Mouse (Mus musculus) retina, postnatal 7 days (tissue): ENCODE data around the gene Nqo2.
"Not testable (repeated sequence)": the region's sequence is repeated elsewhere in the genome, so short reads cannot be mapped to it uniquely, and the experiment has no call there.

Experiments
- DNase-seq: peaks from one replicate; pipeline ENCODE4 v3.0.0-alpha.2; 2012; ENCODE audit warnings: low read depth, low spot score

Nqo2 gene

DNA sequence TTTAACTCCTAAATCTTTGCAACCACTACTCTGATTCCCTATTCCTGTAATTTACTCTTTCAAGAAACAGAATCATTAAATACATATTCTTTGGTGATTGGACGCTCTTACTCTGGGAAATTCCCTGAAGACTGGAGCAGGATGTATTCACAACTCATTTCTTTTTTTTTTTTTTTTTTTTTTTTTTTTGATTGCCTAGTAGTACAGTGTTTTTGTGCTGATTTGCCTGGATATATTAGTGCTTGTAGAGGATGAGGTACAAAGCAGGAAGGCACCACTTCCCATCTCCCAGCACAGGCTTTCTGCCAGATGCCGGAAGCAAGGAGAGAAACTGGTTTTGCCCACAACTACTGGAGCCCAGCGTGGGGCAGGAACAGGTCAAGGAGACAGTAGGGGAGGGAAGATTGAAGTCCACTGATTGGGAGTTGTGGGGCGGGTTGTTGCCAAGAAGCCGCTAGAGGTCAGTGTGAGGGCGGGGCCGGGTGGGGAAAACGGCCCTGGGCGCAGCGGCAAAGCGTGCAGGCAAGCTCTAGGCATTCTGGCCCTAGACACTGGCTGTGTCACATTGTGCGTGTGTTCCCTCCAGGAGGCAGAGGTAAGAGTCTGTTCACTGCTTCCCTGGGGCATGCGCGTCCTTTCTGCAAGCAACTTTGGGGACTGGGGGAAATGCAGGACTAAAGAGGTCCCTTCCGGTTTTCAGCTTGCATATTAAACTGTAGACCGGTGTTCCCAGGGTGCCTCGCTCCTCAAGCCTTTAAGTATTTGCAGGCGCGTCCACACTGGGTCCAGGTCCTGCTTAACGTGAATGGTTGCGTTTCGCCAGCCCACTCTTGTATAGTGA is at the start of gene Nqo2:
Gene Nqo2 (plus strand): TSS at position 482 of the 841 bp plus-strand sequence.
- peak; percentile 64 for DNase-seq

DNA sequence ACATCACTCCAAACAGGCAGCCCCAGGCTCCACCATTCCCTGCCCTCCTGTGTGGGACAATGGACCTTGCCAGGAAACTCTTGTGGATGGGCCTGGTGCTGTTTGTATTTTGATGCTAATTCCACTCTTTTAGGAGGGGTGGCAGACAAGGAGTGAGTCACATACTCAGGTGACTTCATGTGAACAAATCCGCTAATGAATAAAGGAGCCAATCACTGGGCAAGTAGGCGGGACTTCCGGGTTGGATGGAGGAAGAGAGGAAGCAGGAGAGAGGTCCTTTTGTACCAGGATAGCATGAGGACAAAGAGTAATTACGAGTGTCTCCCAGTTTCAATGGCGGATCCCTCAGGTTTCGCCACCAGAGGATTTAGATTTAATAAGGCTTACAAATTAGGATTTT is 43.4 kb upstream of the Nqo2 start:
- DNase-seq, result no peak

DNA sequence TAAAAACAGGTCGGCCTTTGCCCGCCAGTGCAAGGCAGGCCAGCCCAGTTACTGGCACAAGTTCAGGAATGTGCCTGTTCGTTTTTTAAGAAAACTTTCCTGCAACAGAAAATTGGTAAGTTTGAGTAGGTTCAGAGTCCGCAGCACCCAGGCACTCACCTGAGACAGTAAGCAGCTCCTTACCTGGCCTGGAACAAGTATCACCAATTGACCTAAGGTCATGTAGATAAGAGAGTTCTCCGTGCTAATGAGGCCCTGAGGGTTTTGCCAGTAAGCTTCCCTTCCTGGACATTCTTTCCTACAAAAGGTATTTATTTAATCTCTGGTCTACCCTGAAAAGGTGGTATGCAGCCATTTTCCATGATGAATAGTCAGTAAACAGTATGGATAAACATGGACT is 42.8 kb upstream of the Nqo2 start:
- DNase-seq, result no peak

DNA sequence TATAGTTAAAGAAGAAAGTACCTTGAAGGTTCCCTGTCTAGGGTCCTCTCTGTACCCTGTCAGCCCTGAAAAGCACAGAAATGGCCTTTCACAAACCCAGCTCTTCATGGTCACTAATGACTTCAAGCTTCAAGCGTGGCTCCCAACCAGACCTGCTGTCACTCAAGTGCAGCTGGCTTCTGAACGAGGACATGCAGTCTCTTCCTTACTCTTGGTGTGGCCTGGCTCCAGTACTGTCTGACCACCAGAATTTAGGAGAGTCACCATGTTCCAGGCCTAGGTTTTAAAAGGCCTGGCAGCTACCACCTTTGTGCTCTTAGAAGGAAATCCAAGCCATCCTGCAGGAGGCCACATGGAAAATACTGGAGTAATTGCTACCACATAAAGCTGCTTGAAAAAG is 34.2 kb upstream of the Nqo2 start:
- DNase-seq, result no peak

DNA sequence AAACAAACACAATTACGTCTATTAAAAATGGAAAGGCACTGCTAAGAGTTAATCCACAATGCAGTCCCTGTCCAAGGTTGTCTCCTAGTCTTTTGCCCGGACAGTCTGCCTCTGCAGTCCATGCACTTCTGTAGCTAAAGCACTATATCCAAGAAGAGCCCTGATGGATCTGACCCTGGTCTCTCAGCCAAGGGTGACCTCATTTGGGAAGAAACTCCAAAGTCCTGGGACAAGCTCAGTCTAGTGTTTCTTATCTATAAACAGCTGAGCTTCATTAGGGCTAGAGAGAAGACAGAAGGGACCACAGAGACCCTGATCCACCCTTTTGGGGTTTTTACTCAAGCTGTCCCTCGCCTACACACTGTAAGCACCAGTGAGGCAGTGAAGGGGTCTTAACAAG is 33.6 kb upstream of the Nqo2 start:
- DNase-seq, result no peak

DNA sequence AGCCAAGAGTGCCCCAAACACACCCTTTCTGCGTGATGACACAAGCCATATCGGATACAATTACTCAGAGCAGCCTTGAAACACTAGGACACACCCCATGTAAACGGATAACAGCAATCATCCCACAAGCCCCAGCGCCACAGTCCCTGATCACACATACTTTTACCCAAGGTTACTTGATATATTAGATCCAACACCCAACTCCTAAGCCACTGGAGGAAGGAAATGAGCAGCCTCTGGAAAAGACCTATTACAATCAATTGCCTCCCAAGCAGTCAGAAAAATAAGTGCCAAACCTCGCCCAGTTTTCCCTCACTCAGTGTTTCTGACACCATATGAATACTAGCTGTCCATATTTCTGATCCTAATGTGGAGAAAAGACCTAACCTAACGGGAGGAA is 29.7 kb upstream of the Nqo2 start:
- no peak for DNase-seq

DNA sequence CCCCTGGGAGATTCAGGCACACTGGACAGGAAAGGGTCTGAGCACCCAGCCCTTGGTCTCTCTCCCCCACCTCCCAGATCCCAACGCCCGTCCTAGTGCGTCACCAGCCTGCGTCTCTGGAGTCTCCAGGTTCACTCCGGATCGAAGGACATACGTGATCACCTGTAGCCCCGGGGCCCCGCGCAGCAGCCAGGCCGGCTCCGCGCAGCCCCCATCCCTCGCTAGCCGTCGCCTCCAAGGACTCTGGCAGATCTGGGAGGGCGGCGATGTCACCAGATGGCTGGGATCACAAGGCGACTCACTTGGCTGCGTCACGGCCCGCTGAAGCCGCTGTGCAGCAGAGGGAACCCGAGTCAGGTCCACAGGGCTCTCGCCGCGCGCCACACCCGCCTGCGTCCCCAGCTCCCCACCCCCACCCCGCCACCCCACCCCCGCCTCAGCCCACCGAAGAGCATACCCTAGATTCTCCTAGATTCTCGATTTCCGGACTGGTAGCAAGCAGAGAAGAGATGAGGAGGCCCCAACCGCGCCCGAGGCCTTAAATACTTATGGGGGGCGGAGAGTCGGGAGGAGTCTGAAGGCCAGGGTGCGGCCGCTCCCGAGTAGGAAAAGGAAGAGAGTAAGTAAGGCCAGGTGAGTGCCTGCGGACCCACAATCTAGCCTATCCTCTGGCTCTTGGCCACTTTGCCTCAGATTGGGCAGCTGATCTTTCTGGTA is 28.9 kb upstream of the Nqo2 start:
- peak; percentile 14 for DNase-seq

DNA sequence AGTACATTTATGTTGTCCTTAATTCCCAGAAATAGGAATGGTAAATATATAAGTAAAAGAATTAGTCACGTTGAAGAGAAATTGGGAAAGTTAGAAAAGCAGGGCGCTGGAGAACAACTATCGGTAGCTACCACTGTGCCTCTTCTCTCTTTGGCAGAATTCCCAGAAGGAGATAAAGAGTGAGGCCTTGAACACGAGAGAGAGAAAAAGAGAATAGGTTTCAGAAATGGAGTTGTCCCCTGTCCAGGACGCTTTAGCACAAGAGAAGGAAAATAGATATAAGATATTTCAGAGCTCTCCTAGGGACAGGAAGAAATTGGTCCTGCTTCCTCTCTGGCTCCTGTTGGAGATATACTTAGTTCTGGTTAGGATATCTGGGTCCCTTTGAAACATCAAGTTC is 27.3 kb upstream of the Nqo2 start:
- no peak for DNase-seq

DNA sequence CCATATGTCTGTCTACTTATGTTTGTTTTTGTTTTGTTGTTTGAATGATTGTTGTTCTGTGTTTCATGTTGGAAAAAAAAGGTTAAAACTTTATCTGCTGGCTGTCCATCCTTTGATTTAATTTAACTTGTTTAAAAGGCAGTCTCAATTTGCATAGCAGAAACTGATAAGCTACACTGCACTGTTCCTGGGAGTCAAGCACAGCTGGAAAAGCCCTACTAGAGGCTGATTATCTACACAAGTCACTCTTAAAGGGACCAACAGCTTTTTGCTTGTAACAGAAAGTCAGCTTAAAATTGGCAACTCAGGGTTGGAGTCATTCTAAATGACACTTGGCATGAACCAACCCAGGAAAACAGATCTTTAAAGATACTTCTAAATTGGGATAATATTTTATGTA is 26.9 kb upstream of the Nqo2 start:
- DNase-seq, result not testable (repeated sequence)

DNA sequence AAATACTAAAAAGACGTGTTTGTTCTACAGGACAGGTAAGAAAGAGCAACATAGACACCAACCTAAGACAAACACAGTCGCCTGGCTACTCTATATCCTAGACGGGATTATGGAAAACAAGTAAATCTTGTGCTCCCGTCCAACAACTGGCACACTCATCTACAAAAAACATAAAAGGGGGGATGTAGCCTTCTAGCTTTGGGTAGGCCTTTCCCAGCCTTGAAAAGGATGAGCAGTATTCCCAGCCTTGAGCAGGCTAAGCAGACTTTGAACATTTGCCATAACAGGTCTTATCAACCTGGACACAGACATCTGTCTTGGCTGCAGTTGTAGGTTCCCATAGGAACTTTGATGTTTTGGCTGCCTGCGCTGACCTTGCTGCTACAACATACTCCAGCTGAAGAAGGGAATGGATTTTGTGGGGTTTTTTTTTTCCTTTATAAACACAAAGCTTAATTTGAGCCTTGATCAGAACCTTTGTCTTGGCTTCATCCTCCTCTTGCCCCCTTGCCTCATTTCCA is 23.1 kb upstream of the Nqo2 start:
- no peak for DNase-seq

DNA sequence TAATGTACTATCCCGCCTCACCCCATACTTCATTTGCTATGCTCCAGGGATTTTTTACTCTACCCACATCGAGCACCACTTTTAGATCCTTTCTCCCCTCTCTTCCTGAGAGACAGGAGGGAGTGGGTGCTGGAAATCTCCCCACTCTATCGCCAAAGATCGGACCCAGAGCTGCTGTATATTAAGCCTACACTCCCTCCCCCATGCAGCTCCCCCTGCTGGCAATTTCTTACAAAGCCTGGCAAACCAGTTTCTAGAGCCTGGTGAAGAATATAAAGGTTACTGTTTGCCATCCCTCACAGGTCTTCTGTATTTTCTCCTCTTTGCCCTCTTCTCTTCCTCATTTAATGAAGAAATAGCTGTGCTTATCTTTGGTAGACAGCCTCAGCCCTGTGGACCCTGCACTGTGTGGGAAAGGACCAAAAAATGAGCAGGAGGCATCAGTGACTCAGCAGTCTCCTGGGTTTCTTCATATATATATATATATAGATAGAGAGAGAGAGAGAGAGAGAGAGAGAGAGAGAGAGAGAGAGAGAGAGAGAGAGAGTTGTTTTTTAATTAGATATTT is 22.2 kb upstream of the Nqo2 start:
- no peak for DNase-seq

DNA sequence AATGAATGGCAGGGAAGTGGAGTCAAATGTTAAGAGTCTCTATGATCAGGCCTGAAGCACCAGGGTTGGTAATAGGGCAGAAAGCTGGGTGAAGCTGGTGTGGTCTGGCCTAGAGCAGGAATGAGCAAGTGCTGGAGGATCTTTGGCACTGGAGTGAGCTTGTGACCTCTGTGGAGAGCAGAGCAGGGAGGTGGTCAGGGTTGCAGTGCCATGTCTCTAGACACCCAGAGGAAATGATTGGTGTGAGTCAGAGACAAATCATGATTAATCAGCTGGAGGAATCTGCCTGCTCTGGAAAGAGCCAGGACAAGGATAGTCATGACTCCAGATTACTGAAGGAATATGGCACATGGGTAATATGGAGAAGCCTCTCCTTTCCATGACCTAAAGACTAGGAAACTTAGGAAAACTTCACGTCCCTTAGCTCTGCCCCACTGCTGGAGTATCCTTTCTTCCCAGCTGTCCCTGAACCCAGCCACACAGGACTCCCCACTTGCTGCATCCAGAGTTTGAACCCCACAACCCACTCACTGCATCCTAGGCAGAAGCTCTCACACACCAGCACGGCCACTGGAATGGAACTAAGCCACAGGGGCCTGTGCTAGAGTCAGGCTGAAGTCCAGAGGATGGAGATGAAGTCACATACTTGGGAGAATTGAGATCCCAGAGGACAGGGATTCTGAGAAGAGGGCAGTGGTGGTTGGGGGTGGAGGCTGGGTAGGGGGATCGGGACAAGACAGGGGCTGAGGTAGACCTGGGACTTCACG is 13.0 kb upstream of the Nqo2 start:
- DNase-seq, result no peak

DNA sequence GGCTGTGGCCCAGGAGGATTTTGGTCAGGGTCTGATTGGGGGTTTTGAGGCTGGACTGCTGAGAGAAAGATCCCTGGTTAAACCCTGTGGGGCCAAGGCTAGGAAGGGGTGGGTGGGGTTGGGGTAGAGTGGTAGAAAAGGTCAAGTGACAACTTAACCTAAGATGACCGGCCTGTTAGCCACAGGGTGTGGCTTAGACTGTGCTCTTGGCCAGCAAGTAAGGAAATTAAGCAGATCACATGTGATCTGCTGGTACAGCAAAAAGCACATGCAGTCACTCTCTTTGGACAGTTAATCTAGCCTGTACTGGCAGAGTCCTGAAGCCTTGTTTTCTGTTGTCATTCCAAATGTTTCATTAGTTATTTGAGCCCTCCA is 12.4 kb upstream of the Nqo2 start:
- no peak for DNase-seq

DNA sequence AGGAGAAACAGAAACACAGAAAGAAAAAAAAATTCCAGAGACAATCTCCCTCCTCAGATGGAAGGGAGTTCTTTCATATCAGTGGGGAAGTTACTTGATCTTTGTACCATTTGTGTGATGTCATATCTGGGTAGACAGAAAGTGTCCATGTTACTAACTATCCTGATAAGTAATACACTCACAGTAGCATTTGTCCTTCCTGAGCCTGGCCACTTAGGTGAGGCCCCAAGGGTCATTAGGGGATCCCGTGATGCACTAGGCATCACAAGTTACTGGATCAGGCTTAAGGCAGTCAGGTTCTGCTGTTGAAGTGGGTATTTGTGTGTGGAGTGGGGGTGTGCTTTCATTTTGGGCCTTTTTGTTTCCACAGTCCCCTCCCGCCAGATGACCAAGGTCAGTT is 11.5 kb upstream of the Nqo2 start:
- DNase-seq, result no peak

DNA sequence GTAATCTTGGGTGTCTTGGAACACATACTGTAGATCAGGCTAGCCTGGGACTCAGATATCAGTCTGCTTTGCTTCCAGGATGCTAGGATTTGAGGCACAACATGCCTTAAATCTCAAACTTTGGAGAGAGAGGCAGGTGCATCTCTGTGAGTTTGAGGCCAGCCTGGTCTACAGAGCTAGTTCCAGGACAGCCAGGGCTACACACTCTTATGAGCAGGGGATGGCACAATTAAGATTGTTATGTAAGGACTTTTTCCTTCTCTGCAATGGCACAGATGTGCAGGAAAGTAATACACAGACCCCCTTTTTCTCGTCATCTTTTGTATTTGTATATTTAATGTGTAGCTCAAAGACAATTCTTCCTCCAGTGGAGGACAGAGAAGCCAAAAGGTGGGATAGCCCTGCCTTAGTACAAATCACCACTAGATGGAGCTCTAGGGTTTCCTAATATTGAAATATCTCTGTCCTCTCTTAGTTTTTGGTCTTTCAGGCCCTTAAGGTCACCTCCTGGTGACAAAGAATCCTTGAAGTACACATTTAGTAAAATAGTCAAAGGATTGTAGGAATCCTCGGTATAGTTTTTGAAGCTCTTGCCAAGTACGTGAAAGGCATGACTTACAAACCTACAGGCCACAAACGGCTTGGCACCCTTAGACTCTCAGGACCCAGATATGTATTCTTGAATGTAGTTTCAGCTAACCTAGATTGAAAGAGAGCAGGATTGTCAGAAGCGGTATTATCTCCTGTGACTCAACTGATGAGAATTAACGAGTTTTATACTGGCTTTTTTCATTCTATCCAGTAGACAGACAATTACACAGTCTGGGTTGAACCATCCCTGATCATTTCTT is 7.7 kb upstream of the Nqo2 start:
- no peak for DNase-seq

DNA sequence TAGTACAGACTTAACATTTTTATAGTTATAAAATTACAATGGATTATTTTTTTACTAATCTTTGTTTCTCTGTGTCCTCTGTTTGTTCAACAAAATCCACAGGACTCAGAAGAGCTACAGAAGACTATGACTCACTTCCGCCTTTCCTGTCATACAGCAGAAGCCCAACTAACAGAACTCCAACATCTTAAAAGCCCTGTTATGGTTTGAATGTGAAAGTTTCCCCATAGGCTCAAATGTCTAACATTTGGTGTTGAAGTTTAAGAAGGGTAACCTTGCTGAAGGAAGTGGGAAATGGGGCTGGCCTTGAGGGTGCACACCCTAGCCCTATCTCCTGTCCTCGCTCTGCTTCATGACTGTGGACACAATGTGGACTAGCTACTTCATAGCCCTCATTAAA is 4.7 kb upstream of the Nqo2 start:
- no peak for DNase-seq

DNA sequence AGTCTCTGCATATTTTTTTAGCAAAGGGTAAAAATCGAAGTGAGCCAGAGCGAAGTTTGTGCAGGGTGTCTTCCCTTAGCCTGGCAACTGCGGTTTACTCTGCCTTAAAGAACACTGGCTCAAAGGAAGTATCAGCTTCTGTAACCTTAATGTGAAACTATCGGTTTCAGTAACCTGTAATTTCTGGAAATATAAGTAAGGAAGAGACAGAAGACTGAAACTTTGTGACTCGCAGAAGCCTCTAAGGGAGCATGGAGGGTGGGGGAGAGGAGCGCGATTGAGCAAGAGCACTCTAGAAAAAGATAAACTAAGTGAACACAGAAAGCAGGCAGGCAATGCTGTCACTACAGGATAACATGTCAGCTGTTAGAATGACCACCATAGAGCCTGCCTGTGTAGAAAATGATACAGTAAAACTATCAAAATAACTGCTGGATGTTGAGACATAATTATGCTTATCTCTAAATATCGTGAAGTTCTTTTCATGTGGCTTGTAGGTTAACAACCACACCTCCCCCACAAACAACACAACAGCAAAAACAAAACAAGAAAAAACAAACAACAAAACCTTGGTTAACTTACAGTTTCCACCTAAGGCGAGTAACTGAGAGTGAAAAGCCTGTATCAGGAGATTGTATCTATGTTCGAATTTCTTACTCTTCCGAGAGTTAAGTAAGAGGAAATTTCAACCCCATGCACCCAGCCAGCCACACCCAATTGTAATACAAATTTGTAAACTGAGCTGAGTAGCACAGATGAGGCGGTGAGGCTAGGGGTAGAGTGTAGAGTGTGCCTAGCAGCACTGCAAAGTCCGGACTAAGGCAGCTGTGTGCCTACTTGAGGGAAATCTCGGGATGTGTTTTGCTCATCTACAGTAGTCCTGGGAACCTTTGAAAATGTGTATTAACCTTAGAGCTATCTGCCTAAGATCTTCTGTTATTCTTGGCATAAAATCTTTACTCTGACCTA is 853 bp downstream of the Nqo2 start:
- no peak for DNase-seq

DNA sequence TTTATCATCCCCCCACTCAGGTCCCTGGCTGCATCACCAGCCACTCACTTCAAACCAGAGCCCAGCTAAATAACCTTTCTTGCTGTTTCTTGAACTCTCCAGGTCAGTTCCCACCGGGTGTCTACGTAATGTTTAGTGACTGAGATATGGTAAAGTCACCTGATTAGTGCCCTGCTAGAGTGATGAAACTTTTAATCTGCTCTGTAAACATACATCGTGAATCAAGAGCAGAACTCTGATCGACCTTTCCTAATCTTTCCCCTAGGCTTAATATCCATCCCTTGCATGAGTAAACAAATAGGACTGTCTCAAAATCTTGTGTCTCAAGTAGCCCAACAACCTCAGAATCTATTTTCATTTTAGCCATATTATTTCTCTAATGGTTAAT is 1.5 kb downstream of the Nqo2 start:
- no peak for DNase-seq

DNA sequence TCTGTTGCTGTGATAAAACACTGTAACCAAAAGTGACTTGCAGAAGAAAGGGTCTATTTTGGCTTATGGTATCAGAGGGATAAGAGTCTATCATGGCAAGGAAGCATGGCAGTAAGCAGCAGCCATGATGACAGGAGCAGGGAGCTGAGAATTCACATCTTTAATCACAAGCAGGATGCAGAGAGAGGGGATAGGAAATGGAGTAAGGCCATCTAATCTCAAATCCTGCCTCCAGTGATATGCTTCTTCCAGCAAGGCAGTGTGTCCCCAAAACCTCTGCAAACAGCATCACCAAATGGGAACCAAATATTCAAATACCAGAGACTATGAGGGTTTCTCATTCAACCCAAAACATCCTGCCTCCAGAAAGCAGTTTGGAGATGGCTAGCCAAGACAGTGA is 2.1 kb downstream of the Nqo2 start:
- no peak for DNase-seq

DNA sequence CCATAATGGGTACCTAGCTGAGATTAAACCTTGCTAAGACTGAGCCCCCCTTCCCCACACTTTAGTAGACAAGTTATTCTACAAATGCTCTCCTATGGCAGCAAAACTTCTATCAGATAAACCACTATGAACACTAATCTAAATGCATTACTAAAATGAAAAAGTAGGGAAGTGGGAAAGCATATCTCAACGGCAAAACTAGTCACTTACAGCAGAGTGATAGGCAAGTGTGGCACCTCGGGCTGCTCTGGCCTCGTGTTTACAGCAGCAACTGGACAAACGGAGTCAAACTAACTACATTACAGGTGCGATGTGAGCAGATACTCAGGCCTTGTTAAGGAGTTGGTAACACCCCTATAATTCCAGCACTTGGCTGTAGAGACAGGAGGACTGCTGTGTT is 25.1 kb downstream of the Nqo2 start:
- no peak for DNase-seq
